Mouse (Mus musculus) olfactory bulb, adult 2 months (tissue): ENCODE data around the gene Kif1b. TPM values are rescaled to one million over a fixed set of nuclear protein-coding genes. Genes with fewer than 3 reads are reported as not detected.
"Not testable (repeated sequence)": the region's sequence is repeated elsewhere in the genome, so short reads cannot be mapped to it uniquely, and the experiment has no call there.

Experiments used
- H3K27ac ChIP-seq: fragments of 200-500 bp; 2 replicates; pipeline ENCODE4 v1.5.1; 2012; ENCODE audit warnings: low read depth, low read length; ENCODE audit not compliant: insufficient read depth
- H3K4me1 ChIP-seq: fragments of 200-500 bp; 2 replicates; pipeline ENCODE4 v1.6.1; 2012; ENCODE audit warnings: low read length; ENCODE audit not compliant: control insufficient read depth, insufficient read depth
- H3K4me3 ChIP-seq: fragments of 200-500 bp; 2 replicates; pipeline ENCODE4 v1.5.1; 2012; ENCODE audit warnings: mild to moderate bottlenecking, low read depth, low read length, moderate library complexity; ENCODE audit not compliant: insufficient read depth
- CTCF ChIP-seq: fragments of 200-500 bp; IDR thresholded peaks from 2 replicates; pipeline ENCODE4 v1.5.1; 2012; ENCODE audit warnings: low read depth, mild to moderate bottlenecking, low read length, moderate library complexity; ENCODE audit not compliant: insufficient read depth
- POLR2A ChIP-seq: fragments of 200-500 bp; IDR thresholded peaks from 2 replicates; pipeline ENCODE4 v1.6.1; 2012; ENCODE audit warnings: mild to moderate bottlenecking, low read depth, low read length, moderate library complexity; ENCODE audit not compliant: insufficient read depth
- WGBS: fragments of 180-500 bp; shearing (Covaris S2); methylation state at CpG from one replicate; pipeline ENCODE4 v1.1.7; 2018; 5-methylcytosine and 5-hydroxymethylcytosine counted together
- polyA plus RNA-seq: library from polyadenylated mRNA; stranded (reverse); fragments of >200 nt; gene quantifications from 2 replicates; pipeline ENCODE4 v1.2.4, GENCODE M21; 2012; ENCODE audit warnings: low replicate concordance; ENCODE audit not compliant: missing spikeins, insufficient read depth, insufficient read length

The Kif1b gene
- polyA plus RNA-seq, 1 experiment = 79.8 TPM

DNA sequence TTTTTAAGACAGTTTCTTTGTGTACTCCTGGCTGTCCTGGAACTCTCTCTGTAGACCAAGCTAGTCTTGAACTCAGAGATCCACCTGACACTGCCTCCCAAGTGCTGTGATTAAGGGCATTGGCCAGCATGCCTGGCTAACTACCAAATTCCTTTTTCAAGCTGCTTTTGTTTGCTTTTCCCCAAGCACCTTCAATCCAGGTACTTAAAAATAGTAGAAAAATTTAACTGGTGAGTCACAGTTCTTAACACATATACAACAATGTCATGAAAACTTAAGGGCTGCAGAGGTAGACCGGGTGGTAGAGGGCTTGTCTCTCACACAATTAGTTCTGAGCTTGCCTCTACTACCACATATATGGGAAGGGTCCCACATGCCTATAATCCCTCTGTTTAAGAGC lies 58.2 kb downstream of the Kif1b start:
- WGBS = 91% methylated on average over 1 of the region's 1 CpGs
- H3K27ac ChIP-seq = no peak overlapping the region
- peaks cover 3% of the 10 kb centered on the region; the same call in 1 of the 2 replicates for H3K4me1 ChIP-seq
- no peak overlapping the region for H3K4me3 ChIP-seq
- TF ChIP-seq CTCF = no peak
- TF ChIP-seq POLR2A = no peak

DNA sequence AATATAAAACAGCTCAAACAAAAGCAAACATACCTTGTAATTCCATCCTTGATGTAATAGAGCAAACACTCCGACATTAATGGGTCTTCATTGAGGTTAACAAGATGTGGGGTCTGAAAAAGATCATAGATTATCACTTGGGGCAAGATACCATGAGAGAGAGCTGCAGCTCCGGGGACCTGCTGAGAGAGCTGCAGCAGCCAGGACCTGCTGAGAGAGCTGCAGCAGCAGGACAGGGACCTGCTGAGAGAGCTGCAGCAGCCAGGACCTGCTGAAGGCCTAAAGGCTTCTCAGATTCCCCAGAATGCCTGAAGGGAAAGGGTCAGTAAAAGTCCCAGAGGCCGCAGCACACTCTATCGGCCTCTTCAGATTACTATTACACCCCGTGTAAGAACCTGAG lies 59.7 kb downstream of the Kif1b start:
- 68% methylated on average over 5 of the region's 5 CpGs for WGBS
- Histone ChIP-seq H3K4me3 (no peak overlapping the region), H3K4me1 (peaks cover 3% of the 10 kb centered on the region; the same call in 1 of the 2 replicates), H3K27ac (no peak overlapping the region)
- TF ChIP-seq POLR2A = no peak
- no peak for TF ChIP-seq CTCF

DNA sequence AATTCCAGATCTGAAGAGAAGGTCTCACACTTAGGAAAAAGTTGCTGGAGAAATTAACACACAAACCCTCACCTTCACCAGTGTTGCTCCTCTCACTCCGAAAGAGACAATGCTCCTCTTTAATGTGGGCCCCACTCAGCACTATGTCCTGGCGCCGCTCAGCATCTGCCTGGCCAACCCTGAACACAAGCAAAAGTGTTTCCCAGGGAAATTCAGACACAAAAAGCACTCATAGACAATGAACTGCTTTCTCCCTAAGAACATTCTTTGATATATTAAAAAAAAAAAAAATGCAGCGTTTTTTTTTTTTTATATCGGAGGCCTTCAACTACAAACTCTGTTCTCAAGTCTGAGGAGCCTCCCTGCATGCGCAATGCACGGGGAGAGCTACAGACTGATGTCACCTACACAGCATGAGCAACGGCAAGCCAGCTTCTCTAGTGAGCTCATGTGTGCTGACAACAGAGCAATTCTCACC lies 60.3 kb downstream of the Kif1b start:
- WGBS = 64% methylated on average over 8 of the region's 8 CpGs
- TF ChIP-seq CTCF (no peak), POLR2A (no peak)
- Histone ChIP-seq H3K4me3 (no peak overlapping the region), H3K27ac (peak overlapping the region; percentile 12; the same call in 1 of the 2 replicates), H3K4me1 (peaks cover 3% of the 10 kb centered on the region; the same call in 1 of the 2 replicates)

DNA sequence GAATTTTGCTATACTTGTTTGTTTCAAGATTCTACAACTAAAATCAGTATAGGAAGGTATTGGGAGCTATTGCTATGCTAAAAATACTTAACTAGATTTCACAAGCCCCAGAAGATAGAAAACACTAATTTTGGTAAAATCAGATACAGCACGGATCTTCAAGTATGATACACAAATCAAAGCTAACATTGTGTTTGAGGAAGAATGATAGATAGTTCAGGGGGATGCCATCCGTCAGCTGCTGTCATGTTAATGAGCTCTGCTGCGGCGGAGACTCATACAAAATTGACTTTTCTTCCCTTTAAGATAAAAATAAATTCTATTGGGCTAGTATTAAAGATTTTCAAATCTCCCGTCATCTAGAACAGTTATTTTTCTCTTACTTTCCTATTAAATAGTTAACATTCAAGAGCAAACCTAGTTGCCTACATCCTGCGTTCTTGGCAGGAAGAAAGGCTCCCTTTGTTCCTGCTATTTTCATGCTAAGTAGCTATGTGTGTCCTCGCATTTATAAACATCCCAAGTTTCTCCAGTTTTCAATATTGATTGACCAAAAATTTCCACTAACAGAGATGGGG lies 60.8 kb downstream of the Kif1b start:
- peaks cover 3% of the 10 kb centered on the region; the same call in 1 of the 2 replicates for H3K4me1 ChIP-seq
- TF ChIP-seq POLR2A (no peak), CTCF (no peak)
- no peak overlapping the region for H3K4me3 ChIP-seq
- peak overlapping the region; percentile 24 for H3K27ac ChIP-seq
- 67% methylated on average over 7 of the region's 7 CpGs for whole genome bisulfite sequencing

DNA sequence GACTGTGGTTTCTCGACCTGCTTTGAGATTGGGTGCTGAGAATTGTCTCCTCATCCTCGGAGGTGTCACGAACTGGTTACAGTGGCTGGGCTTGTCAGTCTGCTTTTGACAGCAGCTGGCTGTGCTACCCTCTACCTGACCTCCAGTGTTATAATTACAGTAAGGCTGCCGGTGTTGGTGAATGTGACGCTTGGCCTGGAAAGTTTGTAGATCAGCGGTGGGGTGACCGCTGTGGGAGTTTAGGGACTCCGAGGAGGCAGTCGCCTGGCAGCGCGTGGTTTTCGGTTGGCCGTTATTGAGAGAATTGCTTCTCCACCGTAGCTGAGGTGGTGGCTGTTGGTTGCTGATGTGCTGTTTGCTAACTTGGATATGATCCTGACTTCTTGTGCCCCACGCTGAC lies 70.5 kb downstream of the Kif1b start:
- TF ChIP-seq POLR2A (no peak), CTCF (no peak)
- Histone ChIP-seq H3K27ac (no peak overlapping the region), H3K4me1 (no peaks in the 10 kb centered on the region), H3K4me3 (no peak overlapping the region)
- 94% methylated on average over 15 of the region's 15 CpGs for WGBS

DNA sequence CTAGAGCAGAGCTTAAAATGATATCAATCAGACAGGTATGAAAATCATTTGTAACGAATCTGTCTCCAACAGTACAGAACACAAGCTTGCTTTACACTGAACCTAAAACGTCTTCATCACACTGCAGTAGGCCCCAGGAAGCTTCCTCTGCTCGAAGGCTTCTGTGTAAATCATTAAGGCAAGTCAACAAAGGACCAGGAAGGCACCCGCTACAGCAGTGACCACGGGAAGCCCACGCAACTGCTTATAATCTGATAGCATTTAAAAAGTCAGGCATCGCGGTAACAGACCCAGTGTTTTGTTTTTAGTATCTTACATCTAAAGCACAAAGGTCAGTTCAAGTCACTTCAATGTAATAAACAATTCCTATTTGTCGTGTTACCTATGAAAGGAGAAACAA lies 73.6 kb downstream of the Kif1b start:
- Histone ChIP-seq H3K4me1 (no peaks in the 10 kb centered on the region), H3K27ac (no peak overlapping the region), H3K4me3 (no peak overlapping the region)
- TF ChIP-seq POLR2A (no peak), CTCF (no peak)
- WGBS = 77% methylated on average over 9 of the region's 9 CpGs

DNA sequence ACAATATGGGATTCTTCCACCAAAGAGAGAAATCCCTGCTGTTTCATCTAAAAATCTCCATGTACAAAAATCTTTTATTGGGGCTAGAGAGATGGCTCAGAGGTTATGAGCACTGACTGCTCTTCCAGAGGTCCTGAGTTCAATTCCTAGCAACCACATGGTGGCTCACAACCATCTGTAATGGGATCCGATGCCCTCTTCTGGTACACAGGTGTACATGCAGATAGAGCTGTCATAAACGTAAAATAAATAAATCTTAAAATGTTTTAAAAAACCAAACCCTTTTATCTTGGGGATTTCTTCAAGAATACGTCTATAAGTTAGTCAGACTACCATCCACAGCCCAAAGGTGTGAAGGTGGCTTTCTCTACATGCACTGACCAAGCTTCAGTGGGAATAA lies 78.8 kb downstream of the Kif1b start:
- not testable (repeated sequence) for H3K4me1 ChIP-seq, H3K4me3 ChIP-seq, H3K27ac ChIP-seq
- WGBS = 99% methylated on average over 3 of the region's 3 CpGs

DNA sequence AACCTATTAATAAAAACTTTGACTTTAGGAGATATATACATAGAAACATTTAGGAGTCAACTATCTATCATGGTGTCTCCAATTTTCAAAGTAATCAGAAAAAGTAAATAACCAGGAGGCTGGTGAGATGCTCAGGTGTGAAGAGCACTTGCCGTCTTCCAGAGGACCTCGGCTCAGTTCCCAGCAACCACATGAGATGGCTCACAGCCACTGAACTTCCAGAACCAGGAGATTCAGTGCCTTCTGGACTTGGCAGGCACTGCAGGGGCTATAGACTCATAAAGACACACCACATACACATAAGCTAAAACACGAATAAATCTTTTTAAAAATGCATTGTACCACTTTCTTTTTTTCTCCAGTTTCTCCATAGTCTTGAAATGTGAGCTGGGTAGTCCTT lies 79.2 kb downstream of the Kif1b start:
- Histone ChIP-seq H3K4me3 (no peak overlapping the region), H3K27ac (no peak overlapping the region), H3K4me1 (no peaks in the 10 kb centered on the region)
- WGBS = 96% methylated on average over 3 of the region's 3 CpGs
- no peak for TF ChIP-seq CTCF
- TF ChIP-seq POLR2A = no peak

DNA sequence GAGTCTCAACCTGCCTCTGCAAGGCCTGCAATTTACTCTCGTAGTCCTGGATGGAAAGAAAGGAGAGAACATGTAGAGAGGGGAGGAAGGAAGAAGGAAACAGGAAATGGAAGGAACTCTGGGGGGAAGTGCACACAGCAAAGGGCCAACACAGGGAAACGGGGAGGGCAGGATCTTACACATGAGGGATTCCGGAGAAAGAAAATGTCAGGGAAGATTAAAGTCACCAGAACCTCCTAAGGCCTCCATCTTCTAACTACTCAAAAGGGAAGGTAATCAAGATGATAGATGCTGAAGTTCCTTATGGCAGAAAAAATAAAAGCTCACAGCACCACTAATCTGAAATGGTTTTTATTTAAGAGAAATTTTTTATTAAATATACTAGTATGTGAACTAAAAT lies 81.2 kb downstream of the Kif1b start:
- TF ChIP-seq POLR2A (no peak), CTCF (no peak)
- Histone ChIP-seq H3K4me1 (no peaks in the 10 kb centered on the region), H3K4me3 (no peak overlapping the region), H3K27ac (no peak overlapping the region)
- WGBS = 90% methylated on average over 3 of the region's 3 CpGs

DNA sequence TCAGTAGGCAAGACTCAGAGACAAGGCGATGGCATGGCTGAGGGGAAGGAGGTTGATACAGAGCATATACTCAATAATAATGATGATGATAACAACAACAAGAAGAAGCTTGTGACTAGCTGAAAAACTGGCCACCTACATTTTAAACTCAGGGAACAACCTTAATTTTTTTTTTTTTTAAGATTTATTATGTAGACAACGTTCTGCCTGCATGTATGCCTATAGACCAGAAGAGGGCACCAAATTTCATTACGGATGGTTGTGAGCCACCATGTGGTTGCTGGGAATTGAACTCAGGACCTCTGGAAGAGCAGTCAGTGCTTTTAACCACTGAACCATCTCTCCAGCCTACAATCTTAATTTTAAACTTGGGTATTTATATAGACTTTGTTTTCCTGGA lies 84.0 kb downstream of the Kif1b start:
- H3K4me1 ChIP-seq = peaks cover 5% of the 10 kb centered on the region
- 95% methylated on average over 3 of the region's 3 CpGs for WGBS
- H3K4me3 ChIP-seq = no peak overlapping the region
- TF ChIP-seq POLR2A = no peak
- TF ChIP-seq CTCF = no peak
- no peak overlapping the region for H3K27ac ChIP-seq
